Mouse (Mus musculus): ENCODE results near the gene Mta3.

- TF ChIP-seq POLR2A (IDR thresholded peaks at IDR 0.05; ENCODE audit: low read depth, low read length) (no peak), IRF4 (IDR thresholded peaks at IDR 0.05; ENCODE audit: low read depth, low read length) (no peak), E2F4 (IDR thresholded peaks at IDR 0.05; ENCODE audit: insufficient replicate concordance, low read depth, low read length) (no peak), TBP (conservative IDR thresholded peaks at IDR 0.05; ENCODE audit: low read depth, low read length) (no peak), ZNF384 (IDR thresholded peaks at IDR 0.05; ENCODE audit: low read depth, low read length) (no peak), CTCF (conservative IDR thresholded peaks at IDR 0.05 in 1 of 2, IDR thresholded peaks at IDR 0.05 in 1 of 2; ENCODE audit: low read depth in 2 of 2, low read length in 2 of 2) (no peak), CHD2 (IDR thresholded peaks at IDR 0.05; ENCODE audit: low read length) (no peak), MAX (IDR thresholded peaks at IDR 0.05; ENCODE audit: low read length) (no peak), MEF2A (IDR thresholded peaks at IDR 0.05; ENCODE audit: borderline replicate concordance, low read depth, low read length) (no peak), TCF12 (IDR thresholded peaks at IDR 0.05; ENCODE audit: low read depth, low read length) (no peak), EP300 (IDR thresholded peaks at IDR 0.05; ENCODE audit: low read length) (no peak), NRF1 (IDR thresholded peaks at IDR 0.05; ENCODE audit: low read depth, low read length) (no peak), POLR2AphosphoS2 (IDR thresholded peaks at IDR 0.05; ENCODE audit: low read depth, low read length) (no peak), UBTF (IDR thresholded peaks at IDR 0.05; ENCODE audit: low read depth, low read length) (no peak)
These were observed 1.4 kb downstream of the Mta3 start for GRCm38 (mm10) chr17:83707372-83707771.
